Mouse (Mus musculus) forebrain, embryonic 10.5 days (tissue): ENCODE results near the gene Dnajc25. TPM values are rescaled to one million over a fixed set of nuclear protein-coding genes. Genes with fewer than 3 reads are reported as not detected.

Source experiments
- DNase-seq: peaks from one replicate; pipeline ENCODE4 v3.0.0-alpha.2; 2017; ENCODE audit warnings: low spot score; ENCODE audit errors: extremely low spot score
- H3K27ac ChIP-seq: fragments of 300-500 bp; sonication (generic); 2 replicates; pipeline ENCODE4 v1.5.1; 2016; ENCODE audit warnings: mild to moderate bottlenecking
- H3K27me3 ChIP-seq: fragments of 300-500 bp; sonication (generic); 2 replicates; pipeline ENCODE4 v1.6.1; 2016; ENCODE audit warnings: mild to moderate bottlenecking; ENCODE audit not compliant: poor library complexity, severe bottlenecking
- H3K36me3 ChIP-seq: fragments of 300-500 bp; sonication (generic); replicated peaks from 2 replicates; pipeline ENCODE4 v1.6.1; 2016; ENCODE audit warnings: mild to moderate bottlenecking, moderate library complexity
- H3K4me1 ChIP-seq: fragments of 300-500 bp; sonication (generic); 2 replicates; pipeline ENCODE4 v1.6.1; 2016
- H3K4me3 ChIP-seq: fragments of 300-500 bp; sonication (generic); 2 replicates; pipeline ENCODE4 v1.5.1; 2016; ENCODE audit warnings: mild to moderate bottlenecking, moderate library complexity
- H3K9me3 ChIP-seq: fragments of 300-500 bp; sonication (generic); 2 replicates; pipeline ENCODE4 v1.6.1; 2016; ENCODE audit warnings: mild to moderate bottlenecking, moderate library complexity
- WGBS: fragments of 180-500 bp; shearing (Covaris S2); methylation state at CpG from one replicate; pipeline ENCODE4 v1.1.7; 2016; 5-methylcytosine and 5-hydroxymethylcytosine counted together
- polyA plus RNA-seq: library from polyadenylated mRNA; unstranded; fragments of >200 nt; fragmentation: Nextera tagmentation; extraction: Ambion mirVana; gene quantifications from 2 replicates; pipeline ENCODE4 v1.2.1, GENCODE M21; 2016

Gene Dnajc25
- polyA plus RNA-seq, 1 experiment from 2014 or later = 5.9 TPM

DNA sequence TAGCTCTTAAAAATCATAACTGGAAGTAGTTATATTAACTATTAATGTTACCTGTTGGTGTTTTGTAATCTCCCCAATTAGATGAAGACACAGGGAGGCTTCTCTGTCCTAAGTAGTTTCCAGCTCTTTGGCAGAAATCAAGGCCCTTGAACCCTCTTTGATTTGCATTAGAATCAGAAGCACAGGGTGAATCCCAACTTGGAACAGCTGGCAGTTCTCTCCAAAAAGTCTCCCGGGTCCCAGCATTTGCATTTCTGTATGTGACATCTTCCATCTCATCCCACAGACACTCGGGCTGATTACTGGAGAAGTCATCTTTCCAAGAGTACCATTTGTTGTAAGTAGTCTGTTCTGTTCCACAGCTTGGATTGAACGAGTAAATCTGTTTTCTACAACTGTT lies 52.4 kb downstream of the Dnajc25 start:
- Histone ChIP-seq H3K27me3 (no peaks in the 10 kb centered on the region), H3K4me3 (no peak overlapping the region), H3K9me3 (no peaks in the 10 kb centered on the region), H3K27ac (no peak overlapping the region), H3K4me1 (peaks cover 4% of the 10 kb centered on the region; the same call in 1 of the 2 replicates), H3K36me3 (no peaks in the 10 kb centered on the region)
- DNase-seq = no peak
- 38% methylated on average over 3 of the region's 3 CpGs for WGBS

DNA sequence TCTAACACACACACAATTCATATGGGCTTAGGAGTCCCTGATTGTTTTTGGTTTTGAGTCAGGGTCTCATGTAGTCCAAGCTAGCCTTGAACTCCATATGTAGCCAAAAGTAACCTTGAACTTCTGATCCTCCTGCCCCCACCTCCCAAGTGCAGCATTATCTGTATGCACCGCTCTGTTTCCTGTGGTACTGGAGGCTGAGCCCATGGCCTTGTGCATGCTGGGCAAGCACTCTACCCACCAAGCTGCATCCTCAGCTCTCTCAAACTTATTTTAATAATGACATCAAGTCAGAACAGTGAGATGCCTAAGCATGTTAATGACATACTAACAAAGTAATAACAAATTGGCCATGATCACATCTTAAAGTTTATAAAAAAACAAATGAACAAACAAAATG lies 56.2 kb downstream of the Dnajc25 start:
- WGBS = 95% methylated on average over 1 of the region's 1 CpGs
- H3K9me3 ChIP-seq = no peaks in the 10 kb centered on the region
- H3K36me3 ChIP-seq = no peaks in the 10 kb centered on the region
- peaks cover 4% of the 10 kb centered on the region; the same call in 1 of the 2 replicates for H3K4me1 ChIP-seq
- DNase-seq = no peak
- H3K4me3 ChIP-seq = no peak overlapping the region
- no peak overlapping the region for H3K27ac ChIP-seq
- no peaks in the 10 kb centered on the region for H3K27me3 ChIP-seq

DNA sequence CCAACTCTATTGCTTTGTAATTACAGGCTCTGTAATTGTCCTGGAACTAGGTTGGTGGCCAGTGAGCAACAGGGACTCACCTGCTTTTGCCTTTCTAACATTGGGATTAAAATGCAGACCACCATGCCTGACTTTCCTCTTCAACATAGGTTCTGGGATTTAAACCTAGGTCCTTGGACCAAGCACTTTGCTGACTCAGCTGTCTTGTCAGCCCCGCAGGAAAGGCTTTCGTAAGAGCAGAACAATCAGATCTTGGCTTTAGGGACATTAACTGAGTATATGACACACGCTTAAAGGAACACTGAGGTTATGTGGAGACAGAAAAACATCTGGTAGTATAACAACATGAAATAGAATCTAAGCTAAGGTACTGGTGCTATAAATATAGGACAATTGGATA lies 63.1 kb downstream of the Dnajc25 start:
- no peaks in the 10 kb centered on the region for H3K27me3 ChIP-seq
- no peak for DNase-seq
- no peak overlapping the region for H3K27ac ChIP-seq
- H3K36me3 ChIP-seq = no peaks in the 10 kb centered on the region
- 88% methylated on average over 3 of the region's 3 CpGs for WGBS
- H3K4me3 ChIP-seq = no peak overlapping the region
- H3K9me3 ChIP-seq = no peaks in the 10 kb centered on the region
- no peaks in the 10 kb centered on the region for H3K4me1 ChIP-seq

DNA sequence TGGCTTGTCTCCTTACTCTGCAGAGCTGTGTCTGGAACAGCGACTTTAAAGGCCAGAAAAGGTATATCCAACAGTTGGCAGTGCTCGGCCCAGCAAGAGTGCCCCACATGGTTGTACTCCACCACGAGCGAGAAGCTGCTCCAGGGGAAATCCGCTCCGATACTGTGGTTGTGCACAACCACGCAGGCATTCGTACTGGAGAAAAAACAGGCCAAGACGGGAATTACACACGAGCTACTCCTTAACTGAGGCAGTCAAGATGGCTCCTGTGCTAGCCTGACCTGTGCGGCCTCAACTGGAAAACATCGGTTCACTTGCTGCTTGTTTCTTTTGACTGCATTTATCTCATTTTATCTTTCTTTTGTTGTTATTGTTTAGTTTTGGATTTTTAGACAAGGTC lies 67.7 kb downstream of the Dnajc25 start:
- no peaks in the 10 kb centered on the region for H3K9me3 ChIP-seq
- no peak overlapping the region for H3K27ac ChIP-seq
- no peaks in the 10 kb centered on the region for H3K36me3 ChIP-seq
- H3K27me3 ChIP-seq = no peaks in the 10 kb centered on the region
- no peaks in the 10 kb centered on the region for H3K4me1 ChIP-seq
- DNase-seq = no peak
- WGBS = 79% methylated on average over 12 of the region's 12 CpGs
- H3K4me3 ChIP-seq = no peak overlapping the region

DNA sequence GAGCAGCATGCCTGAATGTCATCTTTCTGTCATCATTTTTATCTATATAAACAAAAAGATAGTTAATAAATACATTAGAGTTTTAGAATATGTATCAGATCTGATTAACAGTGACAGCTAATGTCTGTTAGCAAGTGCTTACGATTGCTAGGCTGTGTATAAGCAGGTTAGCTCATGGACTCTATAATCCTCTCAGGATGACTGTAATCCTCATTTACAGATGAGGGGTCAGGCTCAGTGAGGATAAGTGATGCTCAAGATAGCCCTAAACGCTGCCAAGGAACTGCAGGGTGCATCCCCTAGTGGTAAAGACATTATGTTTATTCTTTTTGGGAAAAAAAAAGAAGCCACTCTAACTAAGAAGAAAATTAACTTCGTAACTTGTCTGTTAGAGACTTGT lies 74.4 kb downstream of the Dnajc25 start:
- 52% methylated on average over 3 of the region's 3 CpGs for whole genome bisulfite sequencing
- H3K27me3 ChIP-seq = no peaks in the 10 kb centered on the region
- H3K4me3 ChIP-seq = no peak overlapping the region
- no peaks in the 10 kb centered on the region for H3K36me3 ChIP-seq
- DNase-seq = no peak
- H3K9me3 ChIP-seq = no peaks in the 10 kb centered on the region
- H3K27ac ChIP-seq = no peak overlapping the region
- H3K4me1 ChIP-seq = no peaks in the 10 kb centered on the region

Other genes starting within 250 kb of the Dnajc25 start
- gene Olfr267, start 207.3 kb upstream of the Dnajc25 start, polyA plus RNA-seq = not detected in 2 replicates
- gene Ecpas, start 82.3 kb upstream of the Dnajc25 start, polyA plus RNA-seq = 32.6 and 33.9 TPM in 2 replicates
- 1.2 and 1.5 TPM in 2 replicates for gene Zkscan16, start 51.4 kb upstream of the Dnajc25 start, polyA plus RNA-seq
- gene Ptgr1, start 7.9 kb upstream of the Dnajc25 start, polyA plus RNA-seq = 12.0 and 12.8 TPM in 2 replicates
- gene Gm20503, start 8.1 kb downstream of the Dnajc25 start, polyA plus RNA-seq = 6.7 and 7.8 TPM in 2 replicates
- 70.4 and 70.8 TPM in 2 replicates for gene Gng10, start 40.0 kb downstream of the Dnajc25 start, polyA plus RNA-seq
- gene AI481877, start 143.9 kb downstream of the Dnajc25 start, polyA plus RNA-seq = not detected in 2 replicates
- 11.7 and 12.0 TPM in 2 replicates for gene Ugcg, start 194.2 kb downstream of the Dnajc25 start, polyA plus RNA-seq